Mouse (Mus musculus) hindbrain, embryonic 10.5 days (tissue): ENCODE data around the gene Mtcl1. TPM values are rescaled to one million over a fixed set of nuclear protein-coding genes. Genes with fewer than 3 reads are reported as not detected.

Source experiments
- DNase-seq: peaks from one replicate; pipeline ENCODE4 v3.0.0-alpha.2; 2017; ENCODE audit warnings: low spot score
- H3K27ac ChIP-seq: fragments of 300-500 bp; sonication (generic); 2 replicates; pipeline ENCODE4 v1.5.1; 2016; ENCODE audit warnings: mild to moderate bottlenecking, moderate library complexity
- H3K27me3 ChIP-seq: fragments of 300-500 bp; sonication (generic); 2 replicates; pipeline ENCODE4 v1.6.1; 2016; ENCODE audit warnings: mild to moderate bottlenecking; ENCODE audit not compliant: poor library complexity, insufficient read depth, severe bottlenecking
- H3K36me3 ChIP-seq: fragments of 300-500 bp; sonication (generic); 2 replicates; pipeline ENCODE4 v1.6.1; 2016; ENCODE audit warnings: mild to moderate bottlenecking, moderate library complexity
- H3K4me1 ChIP-seq: fragments of 300-500 bp; sonication (generic); replicated peaks from 2 replicates; pipeline ENCODE4 v1.6.1; 2016; ENCODE audit warnings: mild to moderate bottlenecking
- H3K4me3 ChIP-seq: fragments of 300-500 bp; sonication (generic); 2 replicates; pipeline ENCODE4 v1.5.1; 2016; ENCODE audit warnings: mild to moderate bottlenecking, moderate library complexity
- H3K9me3 ChIP-seq: fragments of 300-500 bp; sonication (generic); 2 replicates; pipeline ENCODE4 v1.6.1; 2016; ENCODE audit warnings: mild to moderate bottlenecking, moderate library complexity
- WGBS: fragments of 180-500 bp; shearing (Covaris S2); methylation state at CpG from one replicate; pipeline ENCODE4 v1.1.7; 2016; 5-methylcytosine and 5-hydroxymethylcytosine counted together
- polyA plus RNA-seq: library from polyadenylated mRNA; unstranded; fragments of >200 nt; fragmentation: Nextera tagmentation; extraction: Ambion mirVana; gene quantifications from 2 replicates; pipeline ENCODE4 v1.2.1, GENCODE M21; 2016

The Mtcl1 gene
- polyA plus RNA-seq, 1 experiment from 2014 or later = 89.7 TPM

DNA sequence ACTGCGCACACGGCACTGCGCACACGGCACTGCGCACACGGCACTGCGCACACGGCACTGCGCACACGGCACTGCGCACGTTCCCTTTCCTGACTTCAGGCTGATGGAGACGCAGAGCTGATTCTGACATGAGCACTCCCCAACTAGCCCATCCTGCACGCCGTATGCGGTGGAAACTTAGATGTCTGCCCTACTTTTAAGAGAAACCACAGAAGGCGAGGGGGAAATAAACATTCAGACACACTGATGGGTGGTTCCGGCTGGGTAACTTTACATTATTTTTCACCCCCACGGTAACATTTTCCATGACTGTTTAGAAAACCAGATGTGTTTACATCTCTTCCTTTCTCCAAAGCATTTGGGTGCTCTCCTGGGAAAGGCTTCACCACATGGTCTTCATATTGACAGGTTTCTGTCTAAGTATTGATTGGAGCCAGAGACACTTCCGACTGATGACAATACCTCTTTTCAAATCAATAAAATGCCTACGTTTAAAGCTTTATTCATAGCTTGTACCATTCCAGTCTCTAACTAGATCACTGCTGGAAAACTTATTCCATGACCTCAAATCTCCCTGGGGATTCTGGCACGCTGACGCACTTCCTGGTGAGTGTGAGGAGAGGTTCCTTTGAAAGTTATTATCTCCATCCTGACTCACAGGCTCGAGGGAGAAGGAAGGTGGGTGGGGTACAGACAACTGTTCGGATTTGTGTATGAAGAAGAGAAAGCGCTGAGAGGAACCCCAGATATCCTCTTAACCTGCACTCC lies 84.8 kb downstream of the Mtcl1 start:
- Histone ChIP-seq H3K9me3 (no peaks in the 10 kb centered on the region), H3K36me3 (peaks cover 100% of the 10 kb centered on the region), H3K4me1 (peaks cover 10% of the 10 kb centered on the region; the same call in 1 of the 2 replicates), H3K27ac (no peak overlapping the region), H3K27me3 (no peaks in the 10 kb centered on the region), H3K4me3 (no peak overlapping the region)
- DNase-seq = no peak
- WGBS = 87% methylated on average over 26 of the region's 26 CpGs

DNA sequence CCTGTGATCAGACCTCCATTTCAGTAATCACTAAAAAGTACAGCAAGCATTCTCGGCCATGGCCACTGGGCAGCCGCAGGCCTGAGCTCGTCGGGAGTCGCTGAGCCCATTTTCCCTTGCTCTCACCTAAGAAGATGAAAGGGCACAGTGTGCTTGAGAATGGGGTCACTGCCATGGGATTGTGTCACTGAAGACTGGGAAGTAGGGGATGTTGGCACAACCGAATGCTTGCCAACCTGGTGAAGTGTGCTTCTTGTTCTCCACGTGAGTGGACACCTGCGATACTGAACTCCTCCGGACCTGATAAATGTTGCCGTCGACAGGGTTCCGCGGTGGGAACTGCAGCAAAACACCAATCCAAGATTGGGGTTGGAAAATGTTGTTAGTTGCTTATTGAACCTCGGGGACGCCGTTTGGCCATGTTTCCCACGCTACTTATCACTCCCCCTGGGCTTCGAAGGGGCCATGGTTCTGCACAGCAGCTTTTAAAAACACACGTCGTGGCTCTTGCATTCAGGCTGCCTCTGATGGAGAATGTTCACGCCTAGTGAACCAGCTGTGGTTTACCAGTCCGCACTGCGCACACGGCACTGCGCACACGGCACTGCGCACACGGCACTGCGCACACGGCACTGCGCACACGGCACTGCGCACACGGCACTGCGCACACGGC lies 85.6 kb downstream of the Mtcl1 start:
- Histone ChIP-seq H3K4me1 (peaks cover 10% of the 10 kb centered on the region; the same call in 1 of the 2 replicates), H3K27me3 (no peaks in the 10 kb centered on the region), H3K9me3 (no peaks in the 10 kb centered on the region), H3K4me3 (no peak overlapping the region), H3K27ac (no peak overlapping the region), H3K36me3 (peaks cover 100% of the 10 kb centered on the region)
- DNase-seq = no peak
- 89% methylated on average over 36 of the region's 36 CpGs for WGBS

DNA sequence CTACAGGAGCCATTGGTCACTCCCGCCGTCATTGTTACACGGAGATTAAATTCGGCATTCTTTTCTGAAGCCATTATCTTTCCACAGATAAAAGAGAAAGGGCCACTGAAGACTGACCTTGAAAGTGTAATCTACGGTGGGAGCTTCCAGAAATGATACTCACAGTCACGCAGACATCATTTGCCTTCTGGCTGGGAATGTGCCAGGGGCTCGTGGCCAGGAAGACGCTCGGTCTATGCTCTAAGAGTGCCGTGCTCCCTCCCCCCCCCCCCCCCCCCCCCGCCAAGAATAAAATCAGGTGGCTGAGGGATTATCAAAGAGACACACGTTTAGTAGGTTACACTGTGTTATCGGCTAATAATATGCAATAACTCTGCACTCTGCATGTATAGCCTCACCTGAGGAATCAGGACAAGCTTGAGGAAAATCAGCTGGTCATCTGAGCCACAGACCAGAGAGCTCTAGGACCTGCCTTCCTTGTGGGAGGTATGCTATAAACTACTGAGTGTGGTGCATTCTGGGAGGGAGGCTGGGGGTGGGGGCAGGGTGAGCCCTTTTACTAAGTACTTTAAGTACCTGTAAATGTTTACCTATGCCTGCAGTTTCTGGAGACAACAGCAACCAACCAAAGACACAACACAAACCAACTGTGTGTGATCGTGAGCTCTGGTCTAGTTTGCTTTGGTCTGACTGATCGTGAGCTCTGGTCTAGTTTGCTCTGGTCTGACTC lies 87.1 kb downstream of the Mtcl1 start:
- 79% methylated on average over 15 of the region's 15 CpGs for WGBS
- no peak overlapping the region for H3K4me3 ChIP-seq
- no peak overlapping the region for H3K27ac ChIP-seq
- peaks cover 12% of the 10 kb centered on the region; the same call in 1 of the 2 replicates for H3K4me1 ChIP-seq
- no peak for DNase-seq
- no peaks in the 10 kb centered on the region for H3K27me3 ChIP-seq
- H3K9me3 ChIP-seq = no peaks in the 10 kb centered on the region
- peaks cover 100% of the 10 kb centered on the region for H3K36me3 ChIP-seq

DNA sequence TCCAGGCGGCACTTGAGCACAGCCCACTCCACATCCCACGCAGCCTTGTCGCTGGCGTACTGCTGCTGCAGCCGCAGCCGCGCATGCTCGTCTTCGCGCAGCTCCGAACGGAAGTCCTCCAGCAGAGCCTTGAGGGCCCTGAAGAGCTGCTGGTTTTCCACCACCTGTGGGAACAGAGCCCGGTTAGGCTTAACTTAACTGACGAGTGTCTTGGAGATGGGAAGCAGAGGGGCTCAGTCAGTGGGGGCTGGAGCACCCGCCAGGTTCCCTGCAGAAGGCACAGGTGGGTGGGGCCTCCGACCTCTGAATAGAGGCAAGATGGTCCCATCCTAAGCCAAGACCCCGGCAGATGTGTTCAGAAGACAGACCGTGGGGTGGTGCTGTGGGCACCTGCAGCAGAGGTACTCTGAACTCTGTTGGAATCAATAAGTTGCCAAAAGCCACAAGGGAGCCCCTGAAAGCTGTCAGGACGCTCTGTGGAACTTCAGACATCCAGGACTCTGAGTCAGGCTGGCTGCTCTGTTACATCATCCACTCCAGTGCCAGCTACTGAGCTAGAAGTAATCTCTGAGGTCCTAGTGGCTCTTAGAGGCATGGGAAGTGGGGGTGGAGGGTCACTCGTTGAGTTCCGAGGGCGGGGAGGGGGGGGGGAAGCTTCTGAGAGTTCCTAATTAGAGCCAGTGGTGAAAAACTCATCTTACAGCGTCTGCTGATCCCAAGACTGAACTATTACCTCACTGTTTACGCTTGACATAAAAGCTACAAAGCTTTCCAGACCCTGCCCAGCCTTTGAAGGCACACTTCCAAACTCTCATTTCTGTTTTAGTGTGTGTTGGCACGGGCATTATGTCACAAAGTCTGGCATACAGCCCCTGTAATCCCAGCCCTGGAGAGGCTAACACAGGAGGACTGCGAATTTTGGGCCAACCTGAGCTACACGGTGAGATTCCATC lies 91.2 kb downstream of the Mtcl1 start:
- Histone ChIP-seq H3K27me3 (no peaks in the 10 kb centered on the region), H3K9me3 (no peaks in the 10 kb centered on the region), H3K4me1 (peaks cover 7% of the 10 kb centered on the region; the same call in 1 of the 2 replicates), H3K36me3 (peaks cover 100% of the 10 kb centered on the region), H3K27ac (no peak overlapping the region), H3K4me3 (no peak overlapping the region)
- WGBS = 87% methylated on average over 27 of the region's 27 CpGs
- no peak for DNase-seq

DNA sequence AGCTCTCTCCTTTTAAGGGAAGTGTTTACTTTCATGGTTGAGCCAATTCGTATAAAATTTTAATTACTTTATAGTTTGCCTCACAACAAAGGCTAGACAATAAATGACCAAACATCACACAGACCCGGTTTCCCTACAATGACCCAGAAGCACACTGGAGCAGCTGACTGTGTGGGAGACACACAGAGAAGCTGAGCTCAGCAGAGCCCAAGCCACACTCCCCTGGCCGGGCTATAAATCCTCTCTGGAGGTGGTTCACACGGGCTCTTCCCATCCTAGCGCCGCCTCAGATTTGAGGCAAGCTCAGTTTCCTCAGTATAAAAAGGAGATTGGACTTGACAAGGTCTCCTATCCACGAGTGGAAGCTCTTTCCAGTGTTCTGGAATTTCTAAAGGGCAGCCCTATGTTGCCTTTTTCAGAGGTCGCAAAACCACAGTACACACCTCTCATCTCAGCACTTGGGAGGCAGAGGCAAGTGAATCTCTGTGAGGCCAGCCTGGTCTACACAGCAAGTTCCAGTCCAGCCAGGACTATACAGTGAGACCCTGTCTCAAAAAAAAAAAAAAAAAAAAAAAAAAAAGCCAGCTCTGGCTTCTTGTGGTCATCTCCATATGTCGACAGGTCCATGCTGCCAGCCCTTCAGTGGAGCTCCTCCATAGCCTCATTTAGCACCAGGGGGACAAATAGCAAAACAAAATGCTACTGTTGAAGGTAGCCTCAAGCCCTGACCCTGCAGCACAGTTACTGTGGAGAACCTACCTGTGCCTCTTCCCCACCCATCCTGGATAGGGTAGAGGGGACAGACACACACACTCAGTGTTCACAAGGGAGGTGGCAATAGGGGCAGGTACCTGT lies 92.2 kb downstream of the Mtcl1 start:
- H3K4me3 ChIP-seq = no peak overlapping the region
- H3K4me1 ChIP-seq = peaks cover 7% of the 10 kb centered on the region; the same call in 1 of the 2 replicates
- WGBS = 91% methylated on average over 9 of the region's 9 CpGs
- DNase-seq = no peak
- no peak overlapping the region for H3K27ac ChIP-seq
- H3K9me3 ChIP-seq = no peaks in the 10 kb centered on the region
- H3K36me3 ChIP-seq = peaks cover 100% of the 10 kb centered on the region
- no peaks in the 10 kb centered on the region for H3K27me3 ChIP-seq

DNA sequence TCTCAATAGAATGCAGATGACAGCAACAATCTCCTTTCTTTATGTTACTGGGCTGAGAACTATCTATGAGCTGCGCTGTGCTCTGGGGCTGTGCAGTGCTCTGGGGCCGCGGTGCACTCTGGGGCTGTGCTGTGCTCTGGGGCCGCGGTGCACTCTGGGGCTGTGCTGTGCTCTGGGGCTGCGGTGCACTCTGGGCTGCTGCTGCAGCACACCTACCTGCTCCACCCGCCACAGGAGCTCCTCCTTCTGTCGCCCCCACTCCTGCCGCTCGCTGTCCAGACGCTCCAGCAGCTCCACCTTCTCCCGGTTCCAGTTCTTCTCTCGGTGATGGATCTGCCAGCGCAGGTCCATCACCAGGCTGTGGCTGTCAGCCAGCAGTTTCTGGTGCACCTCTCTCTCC lies 95.6 kb downstream of the Mtcl1 start:
- H3K4me3 ChIP-seq = no peak overlapping the region
- H3K9me3 ChIP-seq = no peaks in the 10 kb centered on the region
- no peaks in the 10 kb centered on the region for H3K27me3 ChIP-seq
- 0 out of 2 replicates have a peak, but pooled peaks cover 7% of the 10 kb centered on the region for H3K4me1 ChIP-seq
- no peak for DNase-seq
- 92% methylated on average over 14 of the region's 14 CpGs for WGBS
- H3K27ac ChIP-seq = no peak overlapping the region
- peaks cover 98% of the 10 kb centered on the region for H3K36me3 ChIP-seq

DNA sequence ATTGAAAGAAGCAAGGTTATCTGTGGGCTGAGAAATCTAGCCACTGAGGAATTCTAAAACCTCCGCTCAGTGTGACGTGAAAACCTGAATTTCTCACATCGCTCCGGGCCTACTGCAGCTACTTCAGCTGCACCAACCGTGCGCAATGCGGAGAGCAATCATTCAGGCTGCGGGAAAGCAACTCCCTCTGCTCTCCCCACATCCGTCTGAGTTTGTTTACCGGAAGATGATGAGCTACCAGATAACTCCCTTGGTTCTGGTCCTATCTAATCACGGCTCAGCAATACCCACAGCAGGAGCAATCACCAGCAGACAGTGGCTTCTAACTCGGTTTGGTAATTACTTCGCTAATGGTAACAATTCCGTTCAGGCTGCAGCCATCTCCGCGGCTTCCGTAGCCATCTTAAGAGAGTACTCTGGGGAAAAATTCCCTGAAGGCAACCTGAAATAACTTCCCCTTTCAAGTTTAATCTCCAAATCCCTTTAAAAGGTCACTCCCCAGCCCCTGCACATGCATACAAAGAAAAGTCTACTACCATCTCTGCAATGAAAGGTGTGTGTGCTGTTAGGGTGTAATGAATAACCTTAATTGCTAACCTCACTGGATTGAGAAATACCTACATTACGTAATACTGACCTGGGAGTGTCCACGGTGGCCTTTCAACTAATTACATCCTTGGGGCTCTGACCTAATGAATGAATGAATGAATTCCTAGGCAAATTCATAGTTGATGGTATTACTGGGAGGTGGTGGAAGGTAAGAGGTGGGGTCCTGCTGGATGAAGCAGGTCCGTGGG lies 96.5 kb downstream of the Mtcl1 start:
- H3K36me3 ChIP-seq = peaks cover 98% of the 10 kb centered on the region

DNA sequence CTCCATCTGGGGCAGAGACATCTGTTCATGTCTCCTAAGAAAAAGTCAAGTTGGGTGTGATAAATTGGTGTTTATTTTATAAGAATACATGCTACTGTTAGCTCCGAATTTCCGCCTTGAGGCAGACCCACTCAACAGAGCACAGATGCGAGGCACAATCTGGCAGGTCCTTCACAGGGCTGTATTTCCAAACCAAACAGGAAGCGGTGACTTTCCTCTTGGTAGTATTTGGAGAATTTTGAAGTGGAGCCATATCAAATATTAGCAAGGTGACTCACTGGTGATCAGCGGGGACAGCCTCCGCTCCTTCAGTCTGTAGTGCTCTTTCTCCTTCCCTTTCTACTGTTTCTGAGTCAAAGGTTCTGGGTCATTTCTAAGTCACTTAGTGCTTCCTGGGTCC lies 97.3 kb downstream of the Mtcl1 start:
- Histone ChIP-seq H3K4me3 (no peak overlapping the region), H3K9me3 (no peaks in the 10 kb centered on the region), H3K27ac (no peak overlapping the region), H3K4me1 (no peaks in the 10 kb centered on the region), H3K36me3 (peaks cover 98% of the 10 kb centered on the region), H3K27me3 (no peaks in the 10 kb centered on the region)
- no peak for DNase-seq
- WGBS = 89% methylated on average over 6 of the region's 6 CpGs

More for the DNA sequence above, 96.5 kb downstream of the Mtcl1 start:
- H3K9me3 ChIP-seq = no peaks in the 10 kb centered on the region
- H3K27me3 ChIP-seq = no peaks in the 10 kb centered on the region
- no peak overlapping the region for H3K27ac ChIP-seq
- 0 out of 2 replicates have a peak, but pooled peaks cover 3% of the 10 kb centered on the region for H3K4me1 ChIP-seq
- no peak overlapping the region for H3K4me3 ChIP-seq
- 84% methylated on average over 20 of the region's 20 CpGs for WGBS
- no peak for DNase-seq

DNA sequence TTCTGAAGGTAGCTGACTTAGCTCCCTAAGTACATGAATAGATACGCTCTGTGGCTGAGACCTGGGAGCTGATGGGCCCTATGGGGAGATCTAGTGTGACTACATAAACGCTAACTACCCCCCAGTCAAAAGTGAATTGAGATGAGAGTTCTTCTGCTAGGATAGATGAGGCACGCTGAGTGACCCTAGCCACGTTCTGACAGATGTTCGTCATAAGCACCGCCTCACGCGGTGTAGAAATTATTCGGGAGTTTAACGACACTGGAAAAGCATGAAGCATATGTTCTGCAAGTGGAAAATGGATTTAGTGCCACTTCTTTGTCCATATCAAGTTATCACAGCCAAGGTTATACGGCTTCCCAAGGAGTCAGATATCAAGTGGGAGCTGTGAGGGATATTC lies 98.9 kb downstream of the Mtcl1 start:
- Histone ChIP-seq H3K9me3 (no peaks in the 10 kb centered on the region), H3K4me1 (no peaks in the 10 kb centered on the region), H3K27me3 (no peaks in the 10 kb centered on the region), H3K27ac (no peak overlapping the region), H3K4me3 (no peak overlapping the region), H3K36me3 (peaks cover 98% of the 10 kb centered on the region)
- WGBS = 89% methylated on average over 11 of the region's 11 CpGs
- DNase-seq = no peak

DNA sequence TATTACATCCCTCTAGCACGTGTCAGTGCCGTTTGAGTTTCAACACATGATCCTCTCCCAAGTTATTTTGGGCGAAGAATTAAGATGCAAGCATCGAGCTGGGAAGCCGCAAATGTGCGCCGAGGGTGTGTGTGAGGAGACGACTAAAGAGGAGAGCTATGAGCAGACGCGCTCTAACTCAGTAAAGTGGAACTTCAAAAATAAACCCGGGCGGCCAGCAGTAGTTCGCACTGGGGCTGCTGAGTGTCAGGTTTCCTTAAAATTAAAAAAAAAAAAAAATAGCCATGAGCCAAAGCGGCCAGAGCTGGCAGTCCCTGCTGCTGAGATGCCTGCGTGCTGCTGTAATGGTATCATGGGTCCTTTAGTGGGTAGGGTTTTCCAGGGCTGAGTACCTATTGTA lies 99.4 kb downstream of the Mtcl1 start:
- no peak overlapping the region for H3K27ac ChIP-seq
- peaks cover 97% of the 10 kb centered on the region for H3K36me3 ChIP-seq
- no peak for DNase-seq
- no peaks in the 10 kb centered on the region for H3K27me3 ChIP-seq
- 81% methylated on average over 15 of the region's 15 CpGs for WGBS
- H3K4me3 ChIP-seq = no peak overlapping the region
- H3K4me1 ChIP-seq = no peaks in the 10 kb centered on the region
- no peaks in the 10 kb centered on the region for H3K9me3 ChIP-seq

DNA sequence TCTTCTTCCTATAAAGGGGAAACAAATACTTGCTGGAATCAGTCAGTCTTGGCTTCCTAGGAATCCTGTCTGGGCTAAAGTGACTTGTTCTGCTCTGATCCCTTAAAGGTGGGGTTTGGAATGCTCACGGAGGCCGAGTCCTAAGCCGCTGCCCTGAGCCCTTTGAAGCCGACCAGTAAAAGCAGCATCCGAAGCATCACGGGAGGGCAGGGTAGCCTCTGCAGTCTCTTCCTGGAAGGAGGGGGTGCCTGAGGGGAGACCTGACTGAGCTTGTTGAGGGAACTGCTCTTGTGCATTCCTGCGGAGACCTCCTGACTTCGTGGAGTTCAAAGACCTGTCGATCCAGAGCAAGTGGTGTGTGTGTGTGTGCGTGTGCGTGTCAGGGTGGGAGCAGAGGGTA lies 103.2 kb downstream of the Mtcl1 start:
- Histone ChIP-seq H3K27me3 (no peaks in the 10 kb centered on the region), H3K27ac (0 out of 2 replicates have a peak overlapping the region, but pooled peaks have one; percentile 25), H3K36me3 (peaks cover 97% of the 10 kb centered on the region), H3K4me3 (no peak overlapping the region), H3K9me3 (no peaks in the 10 kb centered on the region), H3K4me1 (no peaks in the 10 kb centered on the region)
- no peak for DNase-seq
- WGBS = 78% methylated on average over 11 of the region's 11 CpGs
